Mouse (Mus musculus): ENCODE results near the gene Faah. TPM values are rescaled to one million over a fixed set of nuclear protein-coding genes. Genes with fewer than 3 reads are reported as not detected.

Faah gene
- 13.8 and 16.9 TPM in 2 replicates for polyA plus RNA-seq (2015; fragmentation: Nextera tagmentation; extraction: Ambion mirVana)

GRCm38 (mm10) chr4:116017902-116018746 lies at the start of gene Faah:
TSS of gene Faah (minus strand) at chr4:116017926.
- DNase-seq (ENCODE audit: low spot score) (no peak), ATAC-seq (replicated peaks; ENCODE audit: low FRiP score, low read depth) (peak; percentile 73)
- Histone ChIP-seq H3K27me3 (ENCODE audit: insufficient read depth, low read length) (peaks cover 12% of the 10 kb centered on the region; the same call in 1 of the 2 replicates), H3K9ac (ENCODE audit: low read depth, low read length) (peak within 1 kb of the TSS; percentile 59), H3K27ac (0 out of 2 replicates have a peak within 1 kb of the TSS, but pooled peaks have one; percentile 47), H3K4me1 (replicated peaks; ENCODE audit: insufficient read depth, low read length) (no peaks in the 10 kb centered on the region; the same call in 1 of the 2 replicates), H3K4me3 (replicated peaks; ENCODE audit: low read depth, low read length) (peak within 1 kb of the TSS; percentile 60), H3K4me2 (ENCODE audit: low read length) (peak within 1 kb of the TSS; percentile 97), H3K9me3 (replicated peaks; ENCODE audit: low read length) (no peaks in the 10 kb centered on the region), H3K36me3 (ENCODE audit: insufficient read depth, low read length) (no peaks in the 10 kb centered on the region)
- WGBS: 5% methylated on average over 18 of the region's 18 CpGs
- no peak for TF ChIP-seq CTCF (IDR thresholded peaks at IDR 0.05; ENCODE audit: low read depth)

- Histone ChIP-seq H3K36me3 (ENCODE audit: insufficient read depth, low read length) (peaks cover 23% of the 10 kb centered on the region; the same call in 1 of the 2 replicates), H3K4me1 (replicated peaks; ENCODE audit: insufficient read depth, low read length) (no peaks in the 10 kb centered on the region), H3K4me3 (replicated peaks; ENCODE audit: low read depth, low read length) (no peak overlapping the region), H3K4me2 (ENCODE audit: low read length) (no peak overlapping the region), H3K9ac (ENCODE audit: low read depth, low read length) (no peak overlapping the region), H3K9me3 (replicated peaks; ENCODE audit: low read length) (no peaks in the 10 kb centered on the region), H3K27ac (no peak overlapping the region), H3K27me3 (ENCODE audit: insufficient read depth, low read length) (no peaks in the 10 kb centered on the region)
- 79% methylated on average over 1 of the region's 1 CpGs for WGBS
- TF ChIP-seq CTCF (IDR thresholded peaks at IDR 0.05; ENCODE audit: low read depth): no peak
- ATAC-seq (replicated peaks; ENCODE audit: low FRiP score, low read depth): no peak
- no peak for DNase-seq (ENCODE audit: low spot score)
Measured at GRCm38 (mm10) chr4:116063855-116064254, 46.1 kb upstream of the Faah start.

- no peak for ATAC-seq (replicated peaks; ENCODE audit: low FRiP score, low read depth)
- H3K27ac ChIP-seq: no peak overlapping the region
- H3K4me2 ChIP-seq (ENCODE audit: low read length): no peak overlapping the region
- H3K4me3 ChIP-seq (replicated peaks; ENCODE audit: low read depth, low read length): no peak overlapping the region
- H3K9ac ChIP-seq (ENCODE audit: low read depth, low read length): no peak overlapping the region
- WGBS: 73% methylated on average over 5 of the region's 5 CpGs
- no peak for DNase-seq (ENCODE audit: low spot score)
- no peaks in the 10 kb centered on the region for H3K27me3 ChIP-seq (ENCODE audit: insufficient read depth, low read length)
- TF ChIP-seq CTCF (IDR thresholded peaks at IDR 0.05; ENCODE audit: low read depth): no peak
- H3K9me3 ChIP-seq (replicated peaks; ENCODE audit: low read length): no peaks in the 10 kb centered on the region
- H3K4me1 ChIP-seq (replicated peaks; ENCODE audit: insufficient read depth, low read length): no peaks in the 10 kb centered on the region
- no peaks in the 10 kb centered on the region for H3K36me3 ChIP-seq (ENCODE audit: insufficient read depth, low read length)
Measured at GRCm38 (mm10) chr4:116059012-116059726, 41.4 kb upstream of the Faah start.

- peak; percentile 23 for TF ChIP-seq CTCF (IDR thresholded peaks at IDR 0.05; ENCODE audit: low read depth)
- Histone ChIP-seq H3K27me3 (ENCODE audit: insufficient read depth, low read length) (no peaks in the 10 kb centered on the region), H3K9me3 (replicated peaks; ENCODE audit: low read length) (no peaks in the 10 kb centered on the region), H3K4me1 (replicated peaks; ENCODE audit: insufficient read depth, low read length) (peaks cover under 1% of the 10 kb centered on the region; the same call in 1 of the 2 replicates), H3K36me3 (ENCODE audit: insufficient read depth, low read length) (no peaks in the 10 kb centered on the region), H3K27ac (no peak overlapping the region), H3K4me3 (replicated peaks; ENCODE audit: low read depth, low read length) (no peak overlapping the region), H3K4me2 (ENCODE audit: low read length) (no peak overlapping the region), H3K9ac (ENCODE audit: low read depth, low read length) (no peak overlapping the region)
- WGBS: 0% methylated on average over 1 of the region's 1 CpGs
- DNase-seq (ENCODE audit: low spot score) (no peak), ATAC-seq (replicated peaks; ENCODE audit: low FRiP score, low read depth) (no peak)
Measured at GRCm38 (mm10) chr4:116057559-116057958, 39.8 kb upstream of the Faah start.

GRCm38 (mm10) chr4:116053399-116053961 lies 35.8 kb upstream of the Faah start, which contains the start of gene Nsun4:
TSS of gene Nsun4 (minus strand) at chr4:116053876.
- DNase-seq (ENCODE audit: low spot score): peak; percentile 97
- Histone ChIP-seq H3K9me3 (replicated peaks; ENCODE audit: low read length) (no peaks in the 10 kb centered on the region), H3K36me3 (ENCODE audit: insufficient read depth, low read length) (no peaks in the 10 kb centered on the region), H3K4me2 (ENCODE audit: low read length) (peak within 1 kb of the TSS; percentile 88), H3K27me3 (ENCODE audit: insufficient read depth, low read length) (no peaks in the 10 kb centered on the region), H3K4me3 (replicated peaks; ENCODE audit: low read depth, low read length) (peak within 1 kb of the TSS; percentile 58), H3K9ac (ENCODE audit: low read depth, low read length) (peak within 1 kb of the TSS; percentile 66), H3K4me1 (replicated peaks; ENCODE audit: insufficient read depth, low read length) (peaks cover 5% of the 10 kb centered on the region; the same call in 1 of the 2 replicates), H3K27ac (peak within 1 kb of the TSS; percentile 92)
- ATAC-seq (replicated peaks; ENCODE audit: low FRiP score, low read depth): peak; percentile 91
- WGBS: 1% methylated on average over 35 of the region's 35 CpGs
- TF ChIP-seq CTCF (IDR thresholded peaks at IDR 0.05; ENCODE audit: low read depth): peak; percentile 20; the same call in 1 of the 2 replicates

Data from kidney, postnatal 0 days (tissue).